Mouse (Mus musculus): ENCODE results near the gene P4ha1. TPM values are rescaled to one million over a fixed set of nuclear protein-coding genes. Genes with fewer than 3 reads are reported as not detected.
"Not testable (repeated sequence)": the region's sequence is repeated elsewhere in the genome, so short reads cannot be mapped to it uniquely, and the experiment has no call there.

P4ha1 gene
- total and polyA plus RNA-seq, 2 experiments from 2014 or later: 13.4 to 29.3 TPM

- ATAC-seq: peak; percentile 86
- no peak for TF ChIP-seq CTCF (IDR thresholded peaks at IDR 0.05; ENCODE audit: low read depth)
Observed at GRCm38 (mm10) chr10:59386951-59387350, 63.9 kb downstream of the P4ha1 start.

DNA sequence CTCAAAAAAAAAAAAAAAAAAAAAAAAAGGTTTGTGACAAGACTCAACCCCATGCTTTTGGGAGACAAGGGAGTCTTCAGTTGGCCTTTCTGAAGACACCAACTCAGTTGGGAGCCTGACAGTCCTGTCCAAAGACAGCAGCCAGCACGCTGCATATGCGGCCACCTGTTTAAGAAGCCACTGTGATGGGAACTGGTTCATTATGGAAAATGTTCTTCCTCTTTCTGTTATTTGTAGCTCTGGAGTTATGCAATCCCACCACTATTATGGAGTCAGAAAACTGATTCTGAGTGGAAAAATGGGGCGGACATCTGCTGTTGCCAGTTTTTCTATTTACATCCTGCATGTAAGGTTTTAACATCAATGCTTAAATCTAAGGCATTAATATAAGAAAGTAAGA lies 66.6 kb downstream of the P4ha1 start:
- no peaks in the 10 kb centered on the region for H3K36me3 ChIP-seq (ENCODE audit: insufficient read depth)
- H3K4me1 ChIP-seq (ENCODE audit: insufficient read depth): no peaks in the 10 kb centered on the region
- H3K27ac ChIP-seq (ENCODE audit: low read depth, low read length): no peak overlapping the region
- no peak overlapping the region for H3K4me2 ChIP-seq (ENCODE audit: low read depth)
- no peak overlapping the region for H3K9ac ChIP-seq
- WGBS: 98% methylated on average over 3 of the region's 3 CpGs
- no peak for TF ChIP-seq CTCF (IDR thresholded peaks at IDR 0.05; ENCODE audit: low read depth)
- no peaks in the 10 kb centered on the region for H3K27me3 ChIP-seq (ENCODE audit: insufficient read depth, low read length)
- DNase-seq: no peak
- no peak for ATAC-seq
- H3K4me3 ChIP-seq (ENCODE audit: low read depth, low read length): no peak overlapping the region
- 0 out of 2 replicates have a peak, but pooled peaks cover 11% of the 10 kb centered on the region for H3K9me3 ChIP-seq (ENCODE audit: low read length)

More at GRCm38 (mm10) chr10:59386951-59387350, 63.9 kb downstream of the P4ha1 start:
- Histone ChIP-seq H3K4me3 (ENCODE audit: low read depth, low read length) (no peak overlapping the region), H3K4me2 (ENCODE audit: low read depth) (0 out of 2 replicates have a peak overlapping the region, but pooled peaks have one; percentile 13), H3K9ac (no peak overlapping the region), H3K27me3 (ENCODE audit: insufficient read depth, low read length) (no peaks in the 10 kb centered on the region), H3K36me3 (ENCODE audit: insufficient read depth) (no peaks in the 10 kb centered on the region), H3K4me1 (ENCODE audit: insufficient read depth) (no peaks in the 10 kb centered on the region), H3K27ac (ENCODE audit: low read depth, low read length) (no peak overlapping the region), H3K9me3 (ENCODE audit: low read length) (0 out of 2 replicates have a peak, but pooled peaks cover 11% of the 10 kb centered on the region)
- 56% methylated on average over 7 of the region's 8 CpGs for WGBS
- peak; percentile 78 for DNase-seq

DNA sequence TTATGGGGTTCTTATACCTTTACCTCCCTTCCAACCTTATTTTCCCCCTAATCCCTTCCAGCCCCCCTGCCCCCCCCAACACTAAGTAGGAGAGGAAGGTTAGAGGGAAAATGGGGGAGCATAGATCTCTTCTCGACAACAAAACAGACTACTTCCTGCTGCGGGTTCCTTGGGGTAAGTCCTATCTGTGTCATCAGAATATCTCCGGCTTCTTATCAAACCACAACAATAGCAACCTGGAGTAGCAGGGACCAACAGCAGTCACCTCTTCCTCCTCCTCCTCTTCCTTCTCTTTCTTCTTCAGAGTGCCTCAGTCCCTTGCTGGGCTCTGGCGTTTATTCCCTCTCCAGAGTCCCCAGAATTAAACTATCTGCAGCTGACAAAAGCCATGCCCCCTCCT lies 68.8 kb downstream of the P4ha1 start:
- Histone ChIP-seq H3K4me1 (ENCODE audit: insufficient read depth) (no peaks in the 10 kb centered on the region), H3K27ac (ENCODE audit: low read depth, low read length) (no peak overlapping the region), H3K4me3 (ENCODE audit: low read depth, low read length) (no peak overlapping the region), H3K9ac (no peak overlapping the region), H3K36me3 (ENCODE audit: insufficient read depth) (no peaks in the 10 kb centered on the region), H3K27me3 (ENCODE audit: insufficient read depth, low read length) (no peaks in the 10 kb centered on the region), H3K9me3 (ENCODE audit: low read length) (0 out of 2 replicates have a peak, but pooled peaks cover 11% of the 10 kb centered on the region), H3K4me2 (ENCODE audit: low read depth) (no peak overlapping the region)
- no peak for ATAC-seq
- no peak for DNase-seq
- WGBS: 77% methylated on average over 4 of the region's 4 CpGs
- TF ChIP-seq CTCF (IDR thresholded peaks at IDR 0.05; ENCODE audit: low read depth): no peak

DNA sequence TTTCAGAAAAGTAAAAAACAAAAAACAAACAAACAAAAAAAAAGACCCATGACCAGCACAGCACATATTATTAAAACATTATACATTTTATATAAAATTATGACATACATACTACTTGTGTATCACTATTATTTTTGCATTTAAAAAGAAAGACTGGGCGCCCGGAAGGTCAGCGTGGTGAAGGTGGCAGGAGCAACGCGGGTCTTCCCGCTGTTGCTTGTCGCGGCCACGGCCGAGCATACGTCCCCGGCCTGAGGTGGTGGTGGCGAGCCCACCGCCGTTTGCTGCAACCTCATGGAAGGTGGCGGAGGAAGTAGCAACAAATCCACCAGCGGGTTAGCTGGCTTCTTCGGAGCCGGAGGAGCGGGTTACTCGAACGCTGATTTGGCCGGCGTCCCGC lies 72.4 kb downstream of the P4ha1 start, which contains the start of gene Gm10273:
Gm10273 (plus strand) TSS at position 172 of the 400 bp plus-strand sequence.
- H3K27ac ChIP-seq (ENCODE audit: low read depth, low read length); H3K9me3 ChIP-seq (ENCODE audit: low read length); H3K4me1 ChIP-seq (ENCODE audit: insufficient read depth); ATAC-seq; H3K4me3 ChIP-seq (ENCODE audit: low read depth, low read length); H3K36me3 ChIP-seq (ENCODE audit: insufficient read depth); H3K4me2 ChIP-seq (ENCODE audit: low read depth); H3K9ac ChIP-seq; H3K27me3 ChIP-seq (ENCODE audit: insufficient read depth, low read length); DNase-seq: not testable (repeated sequence)
- 90% methylated on average over 7 of the region's 25 CpGs for WGBS

DNA sequence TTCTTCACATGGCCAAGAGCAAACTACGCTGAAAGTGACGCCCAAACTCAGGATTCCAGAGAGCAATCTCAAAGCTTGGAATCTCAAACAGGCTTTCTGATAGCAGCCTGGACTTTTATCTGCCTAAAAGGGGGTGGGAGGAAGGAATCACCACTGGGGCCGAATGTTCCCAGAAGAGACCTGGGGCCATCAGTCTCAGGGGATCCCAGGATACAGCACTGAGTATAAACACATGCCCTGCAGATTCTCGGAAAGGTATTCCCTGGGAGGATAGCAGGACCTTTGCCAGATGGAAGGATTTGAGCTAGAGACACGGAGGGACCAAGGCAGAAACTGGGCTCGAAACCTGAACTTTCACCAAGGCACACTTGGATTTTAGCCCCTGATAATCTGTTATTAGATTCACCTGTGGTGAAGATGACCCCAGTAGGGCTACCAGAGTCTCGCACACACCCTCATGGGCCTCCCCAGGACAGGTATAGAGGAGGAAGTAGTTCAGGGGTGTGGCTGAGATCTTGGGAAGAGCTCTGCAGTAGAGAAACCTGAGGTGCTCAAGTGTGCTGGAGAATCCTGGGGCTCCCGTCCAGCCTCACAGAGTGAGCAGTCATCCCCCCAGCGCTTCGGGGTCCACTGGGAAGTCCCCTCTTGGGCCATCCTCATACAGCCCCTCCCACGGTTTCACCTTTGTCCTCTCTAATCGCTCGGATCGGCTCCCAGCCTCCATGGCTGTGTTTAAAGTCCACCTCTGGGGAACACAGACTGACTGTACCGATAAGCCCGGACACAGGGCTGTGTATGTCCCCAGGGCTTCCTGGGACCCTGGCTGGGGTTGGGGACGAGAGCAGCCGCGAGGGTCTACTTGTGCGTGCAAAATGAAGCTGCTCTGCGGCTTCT lies 80.0 kb downstream of the P4ha1 start, which contains the start of gene Pla2g12b:
Pla2g12b (plus strand) TSS at position 762 of the 894 bp plus-strand sequence.
- no peak for TF ChIP-seq CTCF (IDR thresholded peaks at IDR 0.05; ENCODE audit: low read depth)
- Histone ChIP-seq H3K27ac (ENCODE audit: low read depth, low read length) (no peak within 1 kb of the TSS), H3K4me2 (ENCODE audit: low read depth) (no peak within 1 kb of the TSS), H3K27me3 (ENCODE audit: insufficient read depth, low read length) (no peaks in the 10 kb centered on the region), H3K4me1 (ENCODE audit: insufficient read depth) (no peaks in the 10 kb centered on the region), H3K36me3 (ENCODE audit: insufficient read depth) (no peaks in the 10 kb centered on the region), H3K9me3 (ENCODE audit: low read length) (no peaks in the 10 kb centered on the region), H3K9ac (no peak within 1 kb of the TSS), H3K4me3 (ENCODE audit: low read depth, low read length) (no peak within 1 kb of the TSS)
- DNase-seq: no peak
- 79% methylated on average over 21 of the region's 21 CpGs for WGBS
- no peak for ATAC-seq

GRCm38 (mm10) chr10:59403793-59404149 lies 80.7 kb downstream of the P4ha1 start:
- no peak for TF ChIP-seq CTCF (IDR thresholded peaks at IDR 0.05; ENCODE audit: low read depth)
- H3K4me2 ChIP-seq (ENCODE audit: low read depth): no peak overlapping the region
- 0 out of 2 replicates have a peak, but pooled peaks cover 3% of the 10 kb centered on the region for H3K4me1 ChIP-seq (ENCODE audit: insufficient read depth)
- H3K27ac ChIP-seq (ENCODE audit: low read depth, low read length): no peak overlapping the region
- ATAC-seq (no peak), DNase-seq (no peak)
- no peaks in the 10 kb centered on the region for H3K9me3 ChIP-seq (ENCODE audit: low read length)
- no peak overlapping the region for H3K9ac ChIP-seq
- WGBS: 85% methylated on average over 10 of the region's 10 CpGs
- H3K4me3 ChIP-seq (ENCODE audit: low read depth, low read length): no peak overlapping the region
- no peaks in the 10 kb centered on the region for H3K36me3 ChIP-seq (ENCODE audit: insufficient read depth)
- H3K27me3 ChIP-seq (ENCODE audit: insufficient read depth, low read length): no peaks in the 10 kb centered on the region

GRCm38 (mm10) chr10:59408499-59408898 lies 85.4 kb downstream of the P4ha1 start:
- H3K27me3 ChIP-seq (ENCODE audit: insufficient read depth, low read length): no peaks in the 10 kb centered on the region
- no peak overlapping the region for H3K4me3 ChIP-seq (ENCODE audit: low read depth, low read length)
- DNase-seq (no peak), ATAC-seq (no peak)
- no peaks in the 10 kb centered on the region for H3K36me3 ChIP-seq (ENCODE audit: insufficient read depth)
- H3K4me1 ChIP-seq (ENCODE audit: insufficient read depth): 0 out of 2 replicates have a peak, but pooled peaks cover 4% of the 10 kb centered on the region
- H3K27ac ChIP-seq (ENCODE audit: low read depth, low read length): no peak overlapping the region
- H3K4me2 ChIP-seq (ENCODE audit: low read depth): no peak overlapping the region
- no peaks in the 10 kb centered on the region for H3K9me3 ChIP-seq (ENCODE audit: low read length)
- H3K9ac ChIP-seq: no peak overlapping the region
- no peak for TF ChIP-seq CTCF (IDR thresholded peaks at IDR 0.05; ENCODE audit: low read depth)
- 57% methylated on average over 6 of the region's 6 CpGs for WGBS
